Mouse (Mus musculus) cortical plate, adult 2 months (tissue): Measurements from ENCODE around the gene Zfp326. TPM values are rescaled to one million over a fixed set of nuclear protein-coding genes. Genes with fewer than 3 reads are reported as not detected.
A peak's percentile ranks its signal among the peaks of the same experiment; 100 is the strongest.

Source experiments
- H3K27ac ChIP-seq: fragments of 200-500 bp; 2 replicates; pipeline ENCODE4 v1.5.1; 2012; ENCODE audit warnings: low read length, control low read depth, inconsistent platforms; ENCODE audit not compliant: insufficient read depth
- H3K4me1 ChIP-seq: fragments of 200-500 bp; 2 replicates; pipeline ENCODE4 v1.6.1; 2011; ENCODE audit warnings: low read length; ENCODE audit not compliant: control insufficient read depth, insufficient read depth
- H3K4me3 ChIP-seq: fragments of 200-500 bp; 2 replicates; pipeline ENCODE4 v1.5.1; 2011; ENCODE audit warnings: mild to moderate bottlenecking, low read length, control low read depth; ENCODE audit not compliant: insufficient read depth
- CTCF ChIP-seq: fragments of 200-500 bp; IDR thresholded peaks from 2 replicates; pipeline ENCODE4 v1.5.1; 2011; ENCODE audit warnings: mild to moderate bottlenecking, control low read depth, low read length; ENCODE audit not compliant: insufficient read depth; ENCODE audit errors: extremely low read depth
- POLR2A ChIP-seq: fragments of 200-500 bp; IDR thresholded peaks from 2 replicates; pipeline ENCODE4 v1.6.1; 2011; ENCODE audit warnings: mild to moderate bottlenecking, low read length, control low read depth; ENCODE audit not compliant: insufficient read depth; ENCODE audit errors: extremely low read depth
- polyA plus RNA-seq: library from polyadenylated mRNA; depleted of rRNA; stranded (reverse); fragments of >200 nt; gene quantifications from 2 replicates; pipeline ENCODE4 v1.2.3, GENCODE M21; 2012; rRNA removed

Gene Zfp326
- 32.8 and 37.4 TPM in 2 replicates for polyA plus RNA-seq

- Histone ChIP-seq H3K4me3 (peak within 1 kb of the TSS; percentile 100), H3K4me1 (peaks cover 4% of the 10 kb centered on the region; the same call in 1 of the 2 replicates), H3K27ac (peak within 1 kb of the TSS; percentile 74)
- TF ChIP-seq POLR2A (0 out of 2 replicates have a peak, but pooled peaks have one; percentile 33), CTCF (no peak)
Measured at GRCm38 (mm10) chr5:105876068-105876924, at the start of gene Zfp326. Zfp326 (plus strand) TSS chr5:105876565.

- no peak overlapping the region for H3K4me3 ChIP-seq
- TF ChIP-seq POLR2A (no peak), CTCF (no peak)
- peaks cover 4% of the 10 kb centered on the region; the same call in 1 of the 2 replicates for H3K4me1 ChIP-seq
- no peak overlapping the region for H3K27ac ChIP-seq
Measured at GRCm38 (mm10) chr5:105826916-105827510, 49.4 kb upstream of the Zfp326 start.

GRCm38 (mm10) chr5:105828050-105828449, 48.3 kb upstream of the Zfp326 start:
- no peaks in the 10 kb centered on the region; the same call in 1 of the 2 replicates for H3K4me1 ChIP-seq
- no peak overlapping the region for H3K27ac ChIP-seq
- TF ChIP-seq CTCF (no peak), POLR2A (no peak)
- H3K4me3 ChIP-seq, result no peak overlapping the region

- TF ChIP-seq CTCF (no peak), POLR2A (no peak)
- Histone ChIP-seq H3K4me1 (no peaks in the 10 kb centered on the region), H3K4me3 (no peak overlapping the region), H3K27ac (no peak overlapping the region)
Measured at GRCm38 (mm10) chr5:105829008-105829586, 47.3 kb upstream of the Zfp326 start.

GRCm38 (mm10) chr5:105832140-105832539, 44.2 kb upstream of the Zfp326 start:
- H3K4me1 ChIP-seq, result no peaks in the 10 kb centered on the region
- TF ChIP-seq POLR2A (no peak), CTCF (no peak)
- no peak overlapping the region for H3K27ac ChIP-seq
- no peak overlapping the region for H3K4me3 ChIP-seq

- TF ChIP-seq CTCF, result no peak
- TF ChIP-seq POLR2A, result no peak
- Histone ChIP-seq H3K4me3 (no peak overlapping the region), H3K4me1 (no peaks in the 10 kb centered on the region), H3K27ac (no peak overlapping the region)
Measured at GRCm38 (mm10) chr5:105833923-105834322, 42.4 kb upstream of the Zfp326 start.

GRCm38 (mm10) chr5:105836006-105836405, 40.4 kb upstream of the Zfp326 start:
- TF ChIP-seq POLR2A (no peak), CTCF (no peak)
- no peak overlapping the region for H3K27ac ChIP-seq
- H3K4me1 ChIP-seq, result no peaks in the 10 kb centered on the region
- no peak overlapping the region for H3K4me3 ChIP-seq

GRCm38 (mm10) chr5:105839740-105840310, 36.5 kb upstream of the Zfp326 start:
- H3K27ac ChIP-seq, result no peak overlapping the region
- no peak for TF ChIP-seq CTCF
- no peak for TF ChIP-seq POLR2A
- H3K4me1 ChIP-seq, result no peaks in the 10 kb centered on the region
- no peak overlapping the region for H3K4me3 ChIP-seq

GRCm38 (mm10) chr5:105844044-105844753, 32.2 kb upstream of the Zfp326 start:
- H3K4me1 ChIP-seq, result no peaks in the 10 kb centered on the region; the same call in 1 of the 2 replicates
- H3K27ac ChIP-seq, result no peak overlapping the region
- H3K4me3 ChIP-seq, result no peak overlapping the region
- TF ChIP-seq CTCF, result no peak
- TF ChIP-seq POLR2A, result no peak
